Mouse (Mus musculus) small intestine, adult 2 months (tissue): ENCODE measurements around the gene Tnfrsf21.

Experiments used
- CTCF ChIP-seq: fragments of 200-500 bp; IDR thresholded peaks from 2 replicates; pipeline ENCODE4 v1.5.1; 2012; ENCODE audit warnings: low read depth, mild to moderate bottlenecking, control low read depth, inconsistent platforms, low read length, moderate library complexity, mixed read lengths; ENCODE audit not compliant: insufficient replicate concordance, insufficient read length; ENCODE audit errors: extremely low read depth
- POLR2A ChIP-seq: fragments of 200-500 bp; IDR thresholded peaks from 2 replicates; pipeline ENCODE4 v1.6.1; 2012; ENCODE audit warnings: low read depth, mild to moderate bottlenecking, control low read depth, inconsistent platforms, low read length, moderate library complexity

- TF ChIP-seq CTCF = peak; percentile 26; the same call in 1 of the 2 replicates
- no peak for TF ChIP-seq POLR2A
These were observed 26.4 kb upstream of the Tnfrsf21 start for GRCm38 (mm10) chr17:42989981-42990380.
